Mouse (Mus musculus) cerebellum, adult 9-10 months (tissue): ENCODE measurements at regions not wholly inside any gene's neighbourhood (a gene's known extent, or its start where the extent isn't known, plus 50 kb on each side); places are given as distances from the start of the nearest gene placed in this dataset.
A peak's percentile ranks its signal among the peaks of the same experiment; 100 is the strongest.

Experiments used
- DNase-seq: peaks from one replicate; pipeline ENCODE4 v3.0.0; 2022

- DNase-seq, result no peak
Observed at GRCm38 (mm10) chr4:54812740-54813634, 131.9 kb upstream of the Zfp462 start.

GRCm38 (mm10) chr4:54837326-54837725, 107.5 kb upstream of the Zfp462 start:
- DNase-seq, result peak; percentile 72

GRCm38 (mm10) chr4:54838111-54838510, 106.7 kb upstream of the Zfp462 start:
- no peak for DNase-seq

- no peak for DNase-seq
Observed at GRCm38 (mm10) chr4:54838794-54839193, 106.1 kb upstream of the Zfp462 start.

GRCm38 (mm10) chr4:54852991-54853925, 91.6 kb upstream of the Zfp462 start:
- DNase-seq, result no peak

GRCm38 (mm10) chr4:54858604-54859003, 86.2 kb upstream of the Zfp462 start:
- DNase-seq, result no peak

GRCm38 (mm10) chr4:54866062-54866461, 78.8 kb upstream of the Zfp462 start:
- no peak for DNase-seq

- no peak for DNase-seq
Observed at GRCm38 (mm10) chr4:54874136-54874827, 70.6 kb upstream of the Zfp462 start.

GRCm38 (mm10) chr4:54875506-54875905, 69.3 kb upstream of the Zfp462 start:
- DNase-seq, result no peak

GRCm38 (mm10) chr4:54877361-54877760, 67.5 kb upstream of the Zfp462 start:
- DNase-seq, result no peak

GRCm38 (mm10) chr4:54878531-54878930, 66.3 kb upstream of the Zfp462 start:
- DNase-seq, result no peak

- DNase-seq, result no peak
Observed at GRCm38 (mm10) chr4:54893288-54893687, 51.6 kb upstream of the Zfp462 start.
